Mouse (Mus musculus) cerebellum, adult 11-12 months (tissue): ENCODE data around the gene Kbtbd6.
"Not testable (repeated sequence)": the region's sequence is repeated elsewhere in the genome, so short reads cannot be mapped to it uniquely, and the experiment has no call there.

Experiments used
- DNase-seq: peaks from one replicate; pipeline ENCODE4 v3.0.0; 2022

The Kbtbd6 gene

DNA sequence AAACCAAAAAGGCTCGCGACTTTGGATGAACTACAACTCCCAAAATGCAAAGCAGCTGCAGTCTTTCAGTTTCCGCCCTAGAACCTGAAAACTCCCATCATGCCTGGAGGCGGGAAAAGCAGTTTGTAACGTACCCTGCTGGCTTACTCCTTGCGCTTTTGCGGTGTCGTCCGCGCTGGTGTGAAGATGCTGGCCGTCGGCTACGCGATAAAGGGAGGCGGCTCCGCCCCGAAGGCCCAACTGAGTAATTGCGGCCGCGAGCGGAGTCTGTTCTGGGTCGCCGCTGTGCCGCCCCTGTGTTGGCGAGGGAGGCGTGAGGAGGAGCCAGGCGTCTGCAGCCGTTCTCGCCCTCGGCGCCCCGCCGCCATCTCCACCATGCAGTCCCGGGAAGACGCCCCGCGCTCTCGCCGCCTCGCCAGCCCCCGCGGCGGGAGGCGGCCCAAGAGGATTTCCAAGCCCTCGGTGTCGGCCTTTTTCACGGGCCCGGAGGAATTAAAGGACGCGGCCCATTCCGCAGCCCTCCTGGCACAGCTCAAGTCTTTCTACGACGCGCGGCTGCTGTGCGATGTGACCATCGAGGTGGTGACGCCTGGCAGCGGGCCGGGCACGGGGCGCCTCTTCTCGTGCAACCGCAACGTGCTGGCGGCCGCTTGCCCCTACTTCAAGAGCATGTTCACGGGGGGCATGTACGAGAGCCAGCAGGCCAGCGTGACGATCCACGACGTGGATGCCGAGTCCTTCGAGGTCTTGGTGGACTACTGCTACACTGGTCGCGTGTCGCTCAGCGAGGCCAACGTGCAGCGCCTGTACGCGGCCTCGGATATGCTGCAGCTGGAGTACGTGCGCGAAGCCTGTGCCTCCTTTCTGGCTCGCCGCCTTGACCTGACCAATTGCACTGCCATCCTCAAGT, at the start of gene Kbtbd6:
Gene Kbtbd6 (plus strand): TSS at position 155 of the 910 bp plus-strand sequence.
- DNase-seq: peak; percentile 68

DNA sequence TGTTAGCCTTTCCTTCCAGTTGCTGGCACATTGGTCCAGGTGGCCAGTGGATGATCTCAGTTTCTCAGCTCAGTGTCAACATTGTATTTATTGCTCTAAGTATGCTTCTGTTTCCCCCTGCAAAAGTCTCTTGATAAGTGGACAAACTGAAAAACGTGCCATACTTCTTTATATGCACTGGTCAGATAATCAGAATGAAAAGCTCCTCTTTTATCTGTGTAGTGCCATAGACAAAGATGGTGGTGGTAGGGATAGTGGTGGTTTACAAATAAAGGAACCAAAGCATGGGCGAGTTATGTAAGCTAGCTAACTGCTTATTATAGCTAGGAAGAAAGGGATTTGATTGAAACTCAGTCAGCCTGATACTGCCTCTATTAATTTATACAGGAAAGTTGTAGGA, 44.0 kb upstream of the Kbtbd6 start:
- no peak for DNase-seq

DNA sequence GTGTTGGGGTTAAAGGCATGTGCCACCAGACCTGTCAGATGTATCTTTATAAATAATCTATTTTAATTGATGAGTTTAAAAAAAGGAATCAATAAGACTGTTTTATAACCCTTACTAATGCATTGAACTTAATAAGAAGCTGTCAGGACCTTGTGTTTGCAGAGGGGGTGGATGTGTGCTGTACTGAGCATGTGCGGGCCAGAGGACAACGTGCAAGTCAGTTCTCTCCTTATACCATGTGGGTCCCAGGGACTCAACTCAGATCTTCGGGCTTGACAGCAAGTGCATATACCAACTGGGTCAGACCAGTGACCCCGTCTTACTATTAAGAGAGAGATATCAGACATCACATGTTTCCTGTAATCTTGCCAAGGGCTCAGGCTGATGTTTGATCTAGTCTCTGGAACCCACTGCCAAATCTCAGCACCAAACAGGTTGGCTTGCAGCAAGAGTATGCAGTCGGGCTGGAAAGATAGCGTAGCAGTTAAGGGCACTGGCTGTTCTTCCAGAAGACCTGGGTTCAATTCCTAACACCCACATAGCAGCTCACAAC, 42.3 kb upstream of the Kbtbd6 start:
- DNase-seq: no peak

DNA sequence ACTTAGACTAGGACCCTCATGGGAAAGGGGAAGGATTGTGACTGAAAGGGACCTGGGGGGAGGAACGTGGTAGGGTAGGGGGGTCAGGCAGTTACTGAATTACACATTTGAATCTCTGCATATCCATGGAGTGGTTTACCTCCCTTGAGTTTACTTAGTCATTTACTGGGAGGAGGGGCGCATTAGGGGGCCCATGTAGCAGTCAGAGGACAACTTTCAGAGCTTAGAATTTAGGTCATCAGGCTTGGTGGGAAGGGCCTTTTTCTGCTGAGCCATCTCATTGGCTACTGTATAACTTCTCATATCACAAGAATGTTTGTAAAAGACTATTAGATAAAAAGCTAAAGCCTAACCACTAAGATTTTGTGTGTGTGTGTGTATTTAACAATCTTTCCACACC, 41.0 kb upstream of the Kbtbd6 start:
- DNase-seq: no peak

DNA sequence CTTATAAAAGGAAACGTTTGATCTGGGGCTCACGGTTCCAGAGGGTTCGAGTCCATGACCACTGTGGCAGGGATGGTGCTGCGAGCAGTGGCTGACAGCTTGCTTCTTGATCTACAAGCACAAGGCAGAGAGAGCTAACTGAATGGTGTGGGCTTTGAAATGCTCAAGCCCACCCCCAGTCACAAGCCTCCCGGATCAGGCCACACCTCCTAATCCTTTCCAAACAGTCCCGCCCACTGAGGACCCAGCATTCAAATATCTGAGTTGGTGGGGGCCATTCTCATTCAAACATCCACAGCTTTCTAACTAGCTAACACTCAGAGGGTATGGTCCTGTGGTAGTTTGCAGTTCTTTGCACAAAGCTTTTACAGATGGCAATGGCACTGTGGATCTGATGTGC, 38.5 kb upstream of the Kbtbd6 start:
- DNase-seq: no peak

DNA sequence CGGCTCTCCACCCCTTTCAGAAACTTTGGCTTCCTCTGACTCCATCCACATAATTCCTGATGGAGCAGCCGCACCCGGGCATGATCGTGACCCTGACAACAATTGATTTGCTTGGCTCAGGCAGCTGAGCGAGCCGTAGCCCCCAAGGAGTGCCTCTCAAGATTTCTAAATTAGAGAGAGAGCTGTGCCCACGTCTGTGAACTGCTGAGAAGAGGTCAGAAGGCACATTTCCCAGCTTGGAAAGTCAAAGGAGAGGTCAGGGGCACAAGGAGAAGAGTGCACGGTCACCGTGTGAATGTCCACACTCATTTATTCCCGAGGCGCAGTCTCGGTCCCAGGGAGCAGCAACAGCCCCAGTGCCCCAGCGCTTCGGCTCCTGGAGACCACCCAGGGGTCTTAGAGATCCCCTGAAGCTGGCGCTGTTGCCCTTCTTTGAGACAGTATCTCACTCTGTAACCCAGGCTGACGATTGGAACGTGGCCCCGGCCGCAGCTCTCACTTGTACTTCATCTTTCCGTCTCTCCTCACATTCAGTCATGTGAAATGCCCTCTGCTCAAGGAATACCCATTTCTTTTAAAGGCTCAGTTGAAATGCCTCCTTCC, 31.5 kb upstream of the Kbtbd6 start:
- DNase-seq: no peak

DNA sequence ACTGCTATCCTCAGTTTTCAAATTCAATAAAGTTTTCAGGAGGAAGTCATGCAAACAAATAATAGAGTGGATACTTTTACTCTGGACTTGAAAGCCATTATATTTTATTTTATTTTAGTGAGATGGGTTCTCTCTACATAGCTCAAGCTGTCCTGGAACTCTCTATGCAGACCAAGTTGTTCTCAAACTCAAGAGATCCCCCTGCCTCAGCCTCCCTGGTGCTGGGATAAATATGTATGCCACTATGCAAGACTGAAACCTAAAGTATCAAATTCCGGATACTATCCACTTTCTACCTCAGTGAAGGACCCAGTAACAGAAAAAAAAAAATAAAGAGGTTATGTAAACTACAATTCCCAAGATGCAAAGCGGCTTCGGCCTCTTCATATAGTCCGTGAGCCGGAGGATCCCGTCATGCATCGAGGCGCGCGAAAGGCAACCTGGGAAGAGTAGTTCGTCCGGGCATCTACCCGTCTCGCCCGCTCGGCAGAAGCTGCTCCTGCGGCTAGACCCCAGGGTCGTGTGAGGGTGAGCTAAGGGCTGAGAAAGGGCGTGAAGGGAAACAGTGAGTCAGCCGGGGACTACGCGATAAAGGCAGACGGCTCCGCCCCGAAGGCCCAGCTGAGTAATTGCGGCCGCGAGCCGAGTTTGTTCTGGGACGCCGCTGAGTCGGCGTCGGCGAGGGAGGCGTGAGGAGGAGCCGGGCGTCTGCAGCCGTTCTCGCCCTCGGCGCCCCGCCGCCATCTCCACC, 25.5 kb upstream of the Kbtbd6 start, which contains the start of gene Kbtbd7:
Gene Kbtbd7 (plus strand): TSS at position 533 of the 751 bp plus-strand sequence.
- peak; percentile 90 for DNase-seq

DNA sequence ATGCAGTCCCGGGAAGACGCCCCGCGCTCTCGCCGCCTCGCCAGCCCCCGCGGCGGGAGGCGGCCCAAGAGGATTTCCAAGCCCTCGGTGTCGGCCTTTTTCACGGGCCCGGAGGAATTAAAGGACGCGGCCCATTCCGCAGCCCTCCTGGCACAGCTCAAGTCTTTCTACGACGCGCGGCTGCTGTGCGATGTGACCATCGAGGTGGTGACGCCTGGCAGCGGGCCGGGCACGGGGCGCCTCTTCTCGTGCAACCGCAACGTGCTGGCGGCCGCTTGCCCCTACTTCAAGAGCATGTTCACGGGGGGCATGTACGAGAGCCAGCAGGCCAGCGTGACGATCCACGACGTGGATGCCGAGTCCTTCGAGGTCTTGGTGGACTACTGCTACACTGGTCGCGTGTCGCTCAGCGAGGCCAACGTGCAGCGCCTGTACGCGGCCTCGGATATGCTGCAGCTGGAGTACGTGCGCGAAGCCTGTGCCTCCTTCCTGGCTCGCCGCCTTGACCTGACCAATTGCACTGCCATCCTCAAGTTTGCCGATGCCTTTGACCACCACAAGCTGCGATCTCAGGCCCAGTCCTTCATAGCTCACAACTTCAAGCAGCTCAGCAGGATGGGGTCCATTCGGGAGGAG, 24.8 kb upstream of the Kbtbd6 start:
- peak; percentile 51 for DNase-seq

DNA sequence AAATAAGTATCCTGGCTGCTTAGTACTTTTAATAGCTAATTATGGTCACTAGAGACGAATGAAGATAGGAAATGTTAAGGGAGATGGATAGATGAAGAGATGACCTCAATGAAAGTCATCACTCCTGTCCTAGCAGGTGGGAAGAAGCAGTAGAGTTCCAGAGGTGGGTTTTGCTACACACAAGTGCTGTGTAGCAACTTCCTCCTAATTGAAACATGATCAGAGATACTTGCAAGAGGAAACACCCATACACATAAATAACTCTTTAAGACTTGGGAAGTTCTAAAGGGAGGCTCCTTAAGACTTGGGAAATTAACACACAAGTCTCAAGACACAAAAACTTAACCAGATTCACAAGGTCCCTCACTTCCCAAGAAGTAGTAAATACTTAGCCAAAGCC, 17.6 kb upstream of the Kbtbd6 start:
- DNase-seq: no peak

DNA sequence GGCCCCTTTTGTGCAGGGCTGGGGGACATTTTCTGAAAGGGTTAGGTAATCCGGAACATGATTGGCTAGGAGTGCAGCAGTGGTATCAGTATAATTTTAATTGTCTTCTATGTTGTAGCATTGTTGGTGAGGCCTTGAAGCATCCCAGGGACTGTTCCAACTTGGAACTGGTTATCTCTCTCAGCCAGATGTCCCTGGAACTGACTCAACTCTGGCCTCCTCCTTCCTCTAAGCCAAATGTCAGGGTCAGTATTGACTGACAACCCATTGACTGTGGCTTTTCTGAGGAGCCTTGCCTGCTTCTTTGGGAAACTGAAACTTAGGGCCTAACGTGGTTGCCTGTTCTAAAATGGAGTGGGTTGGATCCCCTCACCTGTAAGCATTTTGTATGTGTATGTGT, 11.0 kb upstream of the Kbtbd6 start:
- DNase-seq: no peak

DNA sequence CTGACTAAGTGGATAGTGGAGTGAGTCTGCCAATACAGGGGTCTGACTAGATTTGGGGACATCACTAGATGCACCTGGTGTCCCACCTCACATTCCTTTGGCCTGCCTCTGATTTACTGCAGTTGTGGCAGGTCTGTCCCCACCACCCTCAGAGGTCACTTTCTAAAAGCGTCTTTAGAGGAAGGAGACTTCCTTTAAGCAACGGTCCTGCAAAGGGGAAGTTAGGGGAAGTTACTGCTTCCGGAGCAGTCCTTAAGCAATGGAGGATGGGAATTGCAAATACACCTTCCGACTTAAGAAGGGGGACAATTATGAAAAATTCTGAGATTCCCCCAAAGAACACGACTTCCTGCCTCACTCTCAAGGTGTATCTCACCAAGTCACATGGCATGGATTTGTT, 10.2 kb upstream of the Kbtbd6 start:
- no peak for DNase-seq

DNA sequence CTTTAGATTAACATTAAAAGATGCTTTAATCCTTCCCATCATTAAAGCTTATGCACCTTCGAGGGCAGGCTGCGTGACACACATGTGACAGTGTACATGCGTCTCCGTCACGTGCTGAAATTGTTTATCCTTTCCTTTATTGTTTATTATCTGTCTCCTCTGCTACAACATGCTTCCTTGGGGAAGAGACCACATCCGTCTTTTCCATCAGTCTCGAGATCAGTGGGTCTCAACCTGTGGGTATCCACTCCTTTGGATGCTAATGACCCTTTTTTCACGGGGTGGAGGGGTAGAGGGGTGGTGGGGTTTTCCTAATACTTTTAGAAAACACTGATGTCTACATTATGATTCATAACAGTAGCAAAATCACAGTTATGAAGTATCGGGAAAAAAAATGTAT, 7.0 kb upstream of the Kbtbd6 start:
- no peak for DNase-seq

DNA sequence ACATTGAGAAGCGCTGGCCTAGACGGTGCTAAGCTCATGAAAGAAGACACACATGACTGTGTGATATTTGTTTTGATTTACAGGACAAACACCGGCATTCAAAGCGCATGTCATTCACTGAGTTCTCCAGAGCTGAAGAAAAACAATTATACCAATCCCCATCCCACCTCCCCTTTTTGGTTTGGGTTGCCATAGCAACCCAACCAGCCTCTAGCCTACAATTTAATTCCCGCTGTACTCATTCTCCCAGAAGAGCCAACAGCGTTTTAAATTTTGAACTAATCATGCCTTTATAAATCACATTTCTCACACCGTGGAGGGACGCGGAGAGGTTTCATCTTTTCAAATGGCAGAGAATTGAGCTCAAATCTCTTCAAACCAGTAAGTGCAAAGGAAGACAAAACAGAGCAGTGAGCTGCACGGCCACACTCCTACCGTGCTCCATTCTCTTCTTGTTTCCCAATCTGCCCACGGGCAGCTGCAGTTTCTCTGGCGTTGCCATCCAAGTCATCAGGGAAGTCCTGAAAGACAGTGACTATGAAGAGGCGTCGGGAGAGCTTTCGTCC, 6.5 kb upstream of the Kbtbd6 start:
- no peak for DNase-seq

DNA sequence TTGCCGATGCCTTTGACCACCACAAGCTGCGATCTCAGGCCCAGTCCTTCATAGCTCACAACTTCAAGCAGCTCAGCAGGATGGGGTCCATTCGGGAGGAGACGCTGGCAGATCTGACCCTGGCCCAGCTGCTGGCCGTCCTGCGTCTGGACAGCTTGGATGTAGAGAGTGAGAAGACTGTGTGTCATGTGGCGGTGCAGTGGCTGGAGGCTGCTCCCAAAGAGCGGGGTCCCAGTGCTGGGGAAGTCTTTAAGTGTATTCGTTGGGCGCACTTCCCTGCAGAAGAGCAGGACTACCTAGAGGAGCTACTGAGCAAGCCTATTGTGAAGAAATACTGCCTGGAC, 928 bp downstream of the Kbtbd6 start:
- not testable (repeated sequence) for DNase-seq

DNA sequence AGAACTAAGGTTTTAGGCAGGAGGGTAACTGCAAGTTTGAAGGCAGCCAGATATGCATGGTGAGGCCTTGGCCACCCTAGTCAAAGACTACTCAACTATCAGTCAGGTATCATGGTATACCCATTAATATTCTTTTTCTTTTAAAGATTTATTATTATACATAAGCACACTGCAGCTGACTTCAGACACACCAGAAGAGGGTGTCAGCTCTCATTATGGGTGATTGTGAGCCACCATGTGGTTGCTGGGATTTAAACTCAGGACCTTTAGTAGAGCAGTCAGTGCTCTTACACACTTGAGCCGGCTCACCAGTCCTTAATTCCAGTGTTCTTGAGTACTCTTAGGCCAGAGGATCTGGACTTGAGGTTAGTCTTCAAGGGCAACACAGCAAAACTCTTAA, 8.8 kb downstream of the Kbtbd6 start:
- DNase-seq: no peak

DNA sequence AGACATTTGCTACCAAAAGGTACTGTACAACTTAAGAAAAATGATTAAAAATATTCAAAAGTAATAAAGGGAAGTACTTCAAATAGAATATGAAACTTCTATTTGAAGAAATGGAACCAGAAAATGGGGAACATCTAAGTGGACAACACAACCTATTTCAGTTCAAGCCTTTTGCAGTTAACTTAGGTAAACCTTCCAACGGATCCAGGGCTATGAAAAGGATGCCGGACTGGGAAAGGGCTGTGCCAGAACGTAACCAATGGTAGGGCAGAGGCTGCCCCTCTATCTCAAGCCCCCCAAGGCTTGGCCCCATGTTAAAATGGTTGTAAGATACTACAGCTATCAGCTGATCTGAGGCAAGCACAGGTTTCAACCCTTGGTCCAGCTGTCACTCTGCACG, 9.4 kb downstream of the Kbtbd6 start:
- DNase-seq: no peak

DNA sequence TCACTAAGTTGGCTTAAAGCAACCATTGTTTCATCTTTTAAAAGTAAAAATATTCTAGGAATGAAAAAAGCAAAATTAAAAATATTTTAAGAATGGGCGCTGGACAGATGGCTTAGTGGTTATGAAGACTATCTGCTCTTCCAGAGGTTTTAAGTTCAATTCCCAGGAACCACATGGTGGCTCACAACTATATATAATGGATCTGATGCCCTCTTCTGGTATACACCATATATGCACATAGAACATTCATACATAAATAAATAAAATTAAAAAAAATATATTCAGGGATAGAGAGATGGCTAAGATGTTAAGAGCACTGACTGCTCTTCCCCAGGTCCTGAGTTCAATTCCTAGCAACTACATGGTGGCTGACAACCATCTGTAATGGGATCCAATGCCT, 14.0 kb downstream of the Kbtbd6 start:
- DNase-seq: no peak

DNA sequence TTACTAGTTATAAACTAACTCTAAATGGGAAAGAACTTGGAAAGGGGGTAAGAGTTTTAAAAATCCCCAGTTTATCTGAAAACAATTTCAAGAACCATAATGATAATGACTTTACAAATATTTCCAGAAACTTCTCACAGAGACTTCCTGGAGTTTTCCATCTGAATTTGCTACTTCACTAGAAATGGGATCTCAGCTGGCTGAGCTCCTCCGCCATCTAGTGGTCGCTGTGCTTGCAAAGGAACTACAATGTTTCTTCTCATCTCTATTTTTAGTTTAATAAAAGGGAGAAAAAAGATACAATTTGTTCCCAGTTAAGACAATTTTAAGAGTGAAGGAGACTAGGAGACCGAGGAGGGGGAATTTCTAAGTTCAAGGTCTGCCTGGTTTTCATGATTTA, 16.0 kb downstream of the Kbtbd6 start:
- DNase-seq: no peak

DNA sequence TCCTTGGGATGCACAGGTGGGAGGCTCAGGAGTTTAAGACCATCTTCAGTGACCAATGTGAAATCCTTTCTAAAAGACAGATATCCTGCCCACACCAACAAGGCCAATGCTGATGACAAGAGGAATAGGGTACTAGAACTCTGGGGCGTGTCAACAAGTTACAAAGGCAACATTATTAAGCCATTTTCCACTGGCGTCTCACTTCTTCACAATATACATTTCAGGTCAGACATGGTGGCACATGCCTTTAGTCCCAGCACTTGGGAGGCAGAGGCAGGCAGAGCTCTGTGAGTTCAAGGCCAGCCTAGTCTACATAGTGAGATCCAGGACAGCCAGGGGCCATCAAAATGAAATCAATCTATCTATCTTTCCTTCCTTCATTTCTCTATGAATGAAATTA, 21.7 kb downstream of the Kbtbd6 start:
- DNase-seq: no peak

DNA sequence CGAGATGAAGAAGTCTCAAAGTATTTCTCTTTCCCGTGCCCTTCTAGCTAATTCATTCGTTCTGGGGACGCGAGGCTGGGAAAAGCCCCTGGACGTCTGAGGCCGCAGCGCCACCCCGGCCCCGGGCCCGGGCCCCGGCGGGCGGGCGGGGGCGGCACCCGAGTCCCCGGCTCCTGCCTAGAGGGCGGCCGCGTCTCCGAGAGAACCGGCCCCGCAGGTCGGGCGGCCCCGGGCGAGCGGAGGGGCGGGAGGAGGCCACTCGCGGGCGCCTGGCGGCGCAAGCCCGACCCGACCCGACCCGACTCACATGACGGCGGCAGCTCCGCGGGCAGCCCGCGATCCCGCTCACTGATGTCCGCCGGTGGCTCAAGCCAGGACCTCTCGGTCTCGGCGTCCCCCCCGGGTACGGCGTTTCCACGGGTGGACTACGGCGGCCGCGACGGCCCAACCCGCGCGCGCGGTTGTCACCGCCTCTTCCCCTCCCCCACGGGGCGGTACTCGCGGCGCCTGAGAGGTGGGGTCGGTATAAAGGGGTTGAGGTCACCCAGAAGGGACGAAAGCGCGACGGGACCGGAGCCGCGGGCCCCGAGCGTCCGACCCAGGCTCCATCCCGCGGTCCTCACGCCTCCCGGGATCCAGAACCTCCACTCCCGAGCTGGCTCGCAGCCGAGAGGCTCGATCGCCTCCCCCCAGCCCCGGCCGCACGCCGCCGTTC, 29.1 kb downstream of the Kbtbd6 start, which contains the start of gene Elf1:
Gene Elf1 (plus strand): TSS at position 571 of the 715 bp plus-strand sequence.
- DNase-seq: peak; percentile 96

DNA sequence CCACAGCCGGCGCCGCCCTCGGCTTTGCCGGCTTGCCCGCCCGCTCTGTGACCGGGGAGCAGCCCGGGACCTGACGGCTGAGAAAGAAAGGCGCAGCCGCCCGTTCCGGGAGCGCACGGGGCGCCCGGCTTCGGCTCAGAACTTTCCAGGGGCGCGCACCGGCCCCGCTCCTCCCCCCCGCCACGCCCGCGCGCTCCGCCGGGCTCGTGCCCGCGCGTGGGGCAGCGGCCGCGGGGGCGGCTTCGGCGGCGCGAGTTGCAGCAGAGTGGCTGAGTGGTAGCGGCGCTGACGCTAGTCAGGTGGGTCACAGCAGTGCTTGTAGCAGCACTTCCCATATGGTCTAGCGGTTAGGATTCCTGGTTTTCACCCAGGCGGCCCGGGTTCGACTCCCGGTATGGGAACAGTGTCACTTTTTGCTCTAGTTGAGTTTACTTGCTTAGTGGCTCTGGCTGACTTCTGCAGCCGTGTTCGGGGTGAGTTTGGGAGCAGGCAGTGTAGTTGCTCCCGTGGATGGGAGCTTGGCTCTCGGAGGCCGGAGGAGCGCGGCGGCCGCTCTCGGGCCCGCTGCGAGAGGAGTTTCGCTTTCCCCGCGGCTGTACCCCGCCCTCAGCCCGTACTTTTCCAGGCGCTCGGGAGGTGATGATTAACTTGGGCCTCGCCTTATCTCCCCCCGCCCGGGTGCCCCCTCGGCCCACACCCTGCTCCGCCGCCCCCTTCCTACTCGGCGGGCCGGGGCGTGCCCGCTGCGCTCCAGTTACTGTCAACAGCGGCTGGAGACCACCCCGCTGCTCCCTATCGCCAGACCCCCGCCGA, 29.9 kb downstream of the Kbtbd6 start, which contains the start of gene Wbp4:
Gene Wbp4 (minus strand): TSS at position 182 of the 813 bp plus-strand sequence.
- peak; percentile 96 for DNase-seq
